Mouse (Mus musculus): ENCODE data around the gene Srprb. TPM values are rescaled to one million over a fixed set of nuclear protein-coding genes. Genes with fewer than 3 reads are reported as not detected.
A peak's percentile ranks its signal among the peaks of the same experiment; 100 is the strongest.

The Srprb gene
- total RNA-seq, 4 experiments from 2014 or later, result 19.5 to 22.9 (median 22.1) TPM

GRCm38 (mm10) chr9:103146703-103147102, 55.2 kb downstream of the Srprb start:
- peak; percentile 49 to 50 for DNase-seq (ENCODE audit: low spot score in 2 of 2)

- no peak for DNase-seq (ENCODE audit: low spot score in 2 of 2)
Observed at GRCm38 (mm10) chr9:103146257-103146656, 55.7 kb downstream of the Srprb start.

- no peak for DNase-seq (ENCODE audit: low spot score in 2 of 2)
Observed at GRCm38 (mm10) chr9:103145351-103145750, 56.6 kb downstream of the Srprb start.

- DNase-seq (ENCODE audit: low spot score in 2 of 2), result no peak
Observed at GRCm38 (mm10) chr9:103143881-103144280, 58.1 kb downstream of the Srprb start.

GRCm38 (mm10) chr9:103141266-103141665, 60.7 kb downstream of the Srprb start:
- no peak for DNase-seq (ENCODE audit: low spot score in 2 of 2)

- no peak for DNase-seq (ENCODE audit: low spot score in 2 of 2)
Observed at GRCm38 (mm10) chr9:103140384-103140783, 61.6 kb downstream of the Srprb start.

- no peak for DNase-seq (ENCODE audit: low spot score in 2 of 2)
Observed at GRCm38 (mm10) chr9:103139481-103139880, 62.5 kb downstream of the Srprb start.

Other genes with a start within 250 kb of the Srprb start
- gene Slco2a1, start 213.4 kb downstream of the Srprb start, total RNA-seq (2022), result 1 to 10 TPM; 2.0 to 2.3 (median 2.3) TPM
- gene Rab6b, start 90.3 kb downstream of the Srprb start, total RNA-seq (2022), result 100 to 1,000 TPM; 390 to 451 (median 427) TPM
- 10 to 100 TPM in 3 of 4 experiments, 1 to 10 TPM in 1; 7.4 to 13.1 (median 12.1) TPM for gene Gm20425, start 28.2 kb upstream of the Srprb start, total RNA-seq (2022)
- gene Trf, start 28.3 kb upstream of the Srprb start, total RNA-seq (2022), result 100 to 1,000 TPM; 300 to 648 (median 402) TPM
- 1 to 10 TPM in 2 of 4 experiments, not detected in 2; 1.7 to 2.6 TPM for gene 1300017J02Rik, start 102.9 kb upstream of the Srprb start, total RNA-seq (2022)
- 10 to 100 TPM; 19.1 to 28.8 (median 21.4) TPM for gene Topbp1, start 103.1 kb upstream of the Srprb start, total RNA-seq (2022)
- 10 to 100 TPM; 62.8 to 73.0 (median 68.8) TPM for gene Cdv3, start 163.7 kb upstream of the Srprb start, total RNA-seq (2022)